Mouse (Mus musculus): ENCODE data around the gene Dagla. TPM values are rescaled to one million over a fixed set of nuclear protein-coding genes. Genes with fewer than 3 reads are reported as not detected.

Gene Dagla
- polyA plus RNA-seq (2014; fragmentation: Nextera tagmentation; extraction: Ambion mirVana), result 2.2 and 3.0 TPM in 2 replicates

DNA sequence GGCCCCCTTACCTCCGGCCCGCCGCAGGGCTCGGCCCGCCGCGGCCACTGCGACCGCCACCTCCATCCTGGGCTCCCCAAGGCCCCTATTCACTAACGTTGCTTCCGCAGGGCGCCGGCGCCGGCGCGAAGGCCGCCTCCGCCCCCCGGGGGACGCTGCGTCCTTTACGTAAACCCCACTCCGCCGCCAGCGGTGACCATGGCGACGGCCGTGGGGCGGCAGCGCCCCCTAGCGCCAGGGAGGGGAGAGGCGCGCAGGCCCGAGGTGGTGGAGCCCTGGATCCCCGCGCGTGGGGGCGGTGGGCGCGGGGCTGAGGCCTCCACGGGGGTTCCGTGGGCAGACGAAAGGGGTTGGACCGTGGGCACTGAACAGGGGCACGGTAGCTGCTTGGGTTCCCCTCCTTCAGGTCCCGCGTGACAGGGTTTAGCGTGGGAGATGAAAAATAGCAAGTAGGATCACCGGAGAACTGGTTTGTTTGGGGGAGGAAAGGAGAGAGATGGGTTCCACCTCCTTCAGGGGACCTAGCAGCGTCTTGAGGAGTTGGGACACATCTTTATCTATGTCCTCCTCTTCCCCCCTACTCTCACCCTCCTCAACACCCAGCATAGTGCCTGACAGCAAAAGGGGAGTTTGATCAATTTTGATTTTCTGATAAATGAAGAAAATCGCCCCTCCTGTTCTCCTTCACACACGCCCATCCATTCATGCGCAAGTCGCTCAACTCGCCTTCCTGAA lies at the start of gene Dagla:
Gene Dagla (minus strand): TSS at position 68 of the 735 bp plus-strand sequence.
- Histone ChIP-seq H3K4me3 (ENCODE audit: low read length) (peak within 1 kb of the TSS; percentile 73), H3K27me3 (ENCODE audit: control insufficient read depth, insufficient read depth, low read length) (no peaks in the 10 kb centered on the region), H3K9me3 (ENCODE audit: control insufficient read depth, low read length) (no peaks in the 10 kb centered on the region), H3K9ac (ENCODE audit: low read depth, low read length) (peak within 1 kb of the TSS; percentile 71), H3K4me2 (replicated peaks; ENCODE audit: low read depth, low read length) (peak within 1 kb of the TSS; percentile 99), H3K27ac (ENCODE audit: low read depth, low read length) (no peak within 1 kb of the TSS), H3K36me3 (ENCODE audit: control insufficient read depth, insufficient read depth, low read length) (no peaks in the 10 kb centered on the region), H3K4me1 (ENCODE audit: control insufficient read depth, insufficient read depth, low read length) (peaks cover 13% of the 10 kb centered on the region; the same call in 1 of the 2 replicates)
- ATAC-seq (ENCODE audit: low FRiP score, low TSS enrichment), result peak; percentile 73
- WGBS, result 9% methylated on average over 49 of the region's 56 CpGs

DNA sequence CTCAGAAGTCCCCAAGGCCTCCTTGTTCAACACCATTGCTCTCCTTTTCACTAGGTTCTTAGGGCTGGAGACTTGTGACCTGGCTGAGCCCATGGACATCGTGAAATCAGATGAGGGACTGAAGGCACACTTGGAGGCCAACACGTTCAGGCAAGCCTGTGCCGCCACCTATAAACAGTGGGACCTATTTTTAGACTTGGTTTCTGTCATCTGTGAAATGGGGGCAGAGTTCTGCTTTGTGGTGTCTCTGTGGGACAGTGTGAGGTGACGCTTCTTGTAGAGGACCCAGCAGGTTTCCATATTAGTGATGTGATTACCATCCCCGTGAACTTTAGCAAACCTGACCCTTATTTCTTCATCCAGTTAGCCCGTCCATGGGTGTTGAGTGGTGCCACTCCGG lies 47.5 kb upstream of the Dagla start:
- ATAC-seq (ENCODE audit: low FRiP score, low TSS enrichment), result no peak
- WGBS, result 89% methylated on average over 7 of the region's 7 CpGs

DNA sequence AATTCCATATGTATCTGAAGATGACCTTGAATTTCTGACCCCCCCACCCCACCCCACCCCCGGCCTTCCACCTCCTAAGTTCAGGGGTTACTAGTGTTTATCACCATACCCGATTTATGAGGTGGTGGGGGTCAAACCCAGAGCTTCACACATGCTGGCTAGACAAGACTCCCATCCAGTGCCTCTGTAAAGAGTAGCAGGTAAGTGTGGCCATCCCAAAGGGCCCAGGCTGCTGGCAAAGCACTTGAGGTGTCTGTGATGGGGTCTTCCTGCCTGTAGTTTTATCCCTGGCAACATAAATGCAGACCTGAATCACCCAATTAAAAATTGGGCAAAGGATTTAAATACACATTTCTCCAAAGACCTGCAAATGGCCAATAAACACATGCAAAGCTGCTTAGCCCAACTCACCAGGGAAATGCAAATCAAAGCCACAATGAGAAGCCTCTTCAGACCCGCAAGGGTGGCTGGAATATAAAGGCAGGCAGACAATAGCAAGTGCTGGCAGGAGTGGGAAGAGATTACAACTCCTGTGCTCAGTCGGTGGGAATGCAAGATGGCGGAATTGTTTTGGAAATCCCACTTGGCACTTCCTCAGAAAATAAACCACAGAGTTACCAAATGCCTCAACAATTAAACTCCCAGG lies 43.1 kb upstream of the Dagla start:
- Histone ChIP-seq H3K36me3 (ENCODE audit: control insufficient read depth, insufficient read depth, low read length) (no peaks in the 10 kb centered on the region), H3K9ac (ENCODE audit: low read depth, low read length) (no peak overlapping the region), H3K4me3 (ENCODE audit: low read length) (no peak overlapping the region), H3K27me3 (ENCODE audit: control insufficient read depth, insufficient read depth, low read length) (no peaks in the 10 kb centered on the region), H3K4me2 (replicated peaks; ENCODE audit: low read depth, low read length) (no peak overlapping the region), H3K9me3 (ENCODE audit: control insufficient read depth, low read length) (no peaks in the 10 kb centered on the region), H3K27ac (ENCODE audit: low read depth, low read length) (no peak overlapping the region), H3K4me1 (ENCODE audit: control insufficient read depth, insufficient read depth, low read length) (no peaks in the 10 kb centered on the region)
- no peak for ATAC-seq (ENCODE audit: low FRiP score, low TSS enrichment)
- WGBS, result 63% methylated on average over 5 of the region's 5 CpGs

More for the DNA sequence above, 47.5 kb upstream of the Dagla start:
- H3K9me3 ChIP-seq (ENCODE audit: control insufficient read depth, low read length), result no peaks in the 10 kb centered on the region
- no peak overlapping the region for H3K4me2 ChIP-seq (replicated peaks; ENCODE audit: low read depth, low read length)
- H3K27ac ChIP-seq (ENCODE audit: low read depth, low read length), result no peak overlapping the region
- no peak overlapping the region for H3K4me3 ChIP-seq (ENCODE audit: low read length)
- H3K9ac ChIP-seq (ENCODE audit: low read depth, low read length), result no peak overlapping the region
- H3K36me3 ChIP-seq (ENCODE audit: control insufficient read depth, insufficient read depth, low read length), result no peaks in the 10 kb centered on the region
- H3K4me1 ChIP-seq (ENCODE audit: control insufficient read depth, insufficient read depth, low read length), result peaks cover 6% of the 10 kb centered on the region; the same call in 1 of the 2 replicates
- no peaks in the 10 kb centered on the region for H3K27me3 ChIP-seq (ENCODE audit: control insufficient read depth, insufficient read depth, low read length)

DNA sequence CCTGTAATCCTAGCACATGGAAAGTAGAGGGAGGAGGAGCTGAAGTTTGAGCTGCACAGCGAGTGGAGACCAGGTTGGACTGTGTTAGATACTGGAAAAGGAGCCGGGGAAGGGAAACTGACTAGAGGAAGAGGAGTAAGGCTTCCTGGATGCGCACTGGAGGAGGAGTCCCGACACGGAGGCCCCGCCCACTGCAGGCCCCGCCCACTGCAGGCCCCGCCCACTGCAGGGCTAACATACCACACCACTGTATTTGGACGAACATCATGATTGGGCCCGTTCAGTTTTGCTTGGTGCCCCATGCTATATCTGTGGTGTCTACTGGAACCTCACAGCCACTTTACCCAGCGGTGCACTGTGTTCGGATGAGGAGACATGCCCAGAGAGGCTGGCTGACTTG lies 41.0 kb upstream of the Dagla start:
- WGBS, result 46% methylated on average over 12 of the region's 12 CpGs
- no peaks in the 10 kb centered on the region for H3K4me1 ChIP-seq (ENCODE audit: control insufficient read depth, insufficient read depth, low read length)
- H3K9ac ChIP-seq (ENCODE audit: low read depth, low read length), result no peak overlapping the region
- H3K9me3 ChIP-seq (ENCODE audit: control insufficient read depth, low read length), result no peaks in the 10 kb centered on the region
- no peak overlapping the region for H3K27ac ChIP-seq (ENCODE audit: low read depth, low read length)
- no peaks in the 10 kb centered on the region for H3K36me3 ChIP-seq (ENCODE audit: control insufficient read depth, insufficient read depth, low read length)
- ATAC-seq (ENCODE audit: low FRiP score, low TSS enrichment), result peak; percentile 48
- no peak overlapping the region for H3K4me2 ChIP-seq (replicated peaks; ENCODE audit: low read depth, low read length)
- peaks cover under 1% of the 10 kb centered on the region for H3K27me3 ChIP-seq (ENCODE audit: control insufficient read depth, insufficient read depth, low read length)
- no peak overlapping the region for H3K4me3 ChIP-seq (ENCODE audit: low read length)

DNA sequence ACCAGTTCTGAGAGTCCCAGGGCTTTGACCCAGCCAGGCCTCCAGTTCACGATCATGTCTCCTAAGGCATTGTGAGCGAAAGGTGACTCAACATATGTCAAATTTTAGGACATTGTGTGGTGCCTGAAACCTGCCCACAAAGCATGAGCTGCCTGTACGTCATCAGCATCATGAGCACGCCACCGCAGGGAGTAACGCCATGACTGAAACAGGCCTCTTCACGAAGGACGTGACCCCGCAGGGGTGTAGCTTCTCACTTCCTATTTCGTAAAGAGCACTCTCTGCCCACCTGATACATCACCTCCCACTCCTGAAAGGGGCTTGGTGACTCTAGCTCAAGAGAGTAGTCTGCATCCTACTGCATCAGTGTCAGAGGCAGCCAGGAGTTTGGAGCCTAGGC lies 39.2 kb upstream of the Dagla start:
- no peak for ATAC-seq (ENCODE audit: low FRiP score, low TSS enrichment)
- peaks cover 4% of the 10 kb centered on the region for H3K27me3 ChIP-seq (ENCODE audit: control insufficient read depth, insufficient read depth, low read length)
- no peak overlapping the region for H3K27ac ChIP-seq (ENCODE audit: low read depth, low read length)
- no peaks in the 10 kb centered on the region for H3K4me1 ChIP-seq (ENCODE audit: control insufficient read depth, insufficient read depth, low read length)
- no peak overlapping the region for H3K9ac ChIP-seq (ENCODE audit: low read depth, low read length)
- WGBS, result 54% methylated on average over 10 of the region's 10 CpGs
- no peaks in the 10 kb centered on the region for H3K9me3 ChIP-seq (ENCODE audit: control insufficient read depth, low read length)
- no peak overlapping the region for H3K4me2 ChIP-seq (replicated peaks; ENCODE audit: low read depth, low read length)
- no peak overlapping the region for H3K4me3 ChIP-seq (ENCODE audit: low read length)
- H3K36me3 ChIP-seq (ENCODE audit: control insufficient read depth, insufficient read depth, low read length), result no peaks in the 10 kb centered on the region

DNA sequence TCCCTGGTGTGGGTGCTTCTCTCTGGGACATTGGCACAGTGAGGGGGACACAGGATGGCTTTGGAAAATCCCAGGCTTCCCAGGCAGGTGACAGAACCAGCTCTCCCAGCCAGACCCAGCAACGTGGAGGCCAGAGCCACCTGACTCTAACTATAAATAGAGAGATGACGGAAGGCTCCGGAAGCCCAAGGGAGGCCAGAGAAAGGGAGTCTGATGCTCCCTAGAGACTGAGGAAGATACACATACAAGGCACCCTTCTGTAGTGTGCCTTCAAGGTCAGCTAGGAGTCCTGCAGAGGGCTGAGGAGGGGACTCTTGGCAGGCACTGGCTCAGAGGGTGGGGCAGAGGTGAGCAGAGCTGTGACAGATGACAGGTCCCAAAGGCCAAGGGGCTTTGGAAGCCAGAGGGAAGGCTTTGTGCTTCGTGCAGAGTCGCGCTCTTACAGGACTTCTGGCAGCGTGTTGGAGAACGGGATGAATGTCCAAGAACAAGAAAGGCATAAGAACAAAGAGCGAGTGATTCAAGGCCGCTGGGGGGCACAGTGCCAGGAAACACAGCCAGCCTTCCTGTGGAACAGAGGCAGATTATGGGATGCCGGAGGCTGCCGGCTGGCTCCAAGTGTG lies 37.3 kb upstream of the Dagla start:
- Histone ChIP-seq H3K4me2 (replicated peaks; ENCODE audit: low read depth, low read length) (no peak overlapping the region), H3K27ac (ENCODE audit: low read depth, low read length) (no peak overlapping the region), H3K9ac (ENCODE audit: low read depth, low read length) (no peak overlapping the region), H3K27me3 (ENCODE audit: control insufficient read depth, insufficient read depth, low read length) (peaks cover 4% of the 10 kb centered on the region), H3K9me3 (ENCODE audit: control insufficient read depth, low read length) (no peaks in the 10 kb centered on the region), H3K4me1 (ENCODE audit: control insufficient read depth, insufficient read depth, low read length) (no peaks in the 10 kb centered on the region), H3K36me3 (ENCODE audit: control insufficient read depth, insufficient read depth, low read length) (no peaks in the 10 kb centered on the region), H3K4me3 (ENCODE audit: low read length) (no peak overlapping the region)
- no peak for ATAC-seq (ENCODE audit: low FRiP score, low TSS enrichment)
- WGBS, result 57% methylated on average over 12 of the region's 12 CpGs

DNA sequence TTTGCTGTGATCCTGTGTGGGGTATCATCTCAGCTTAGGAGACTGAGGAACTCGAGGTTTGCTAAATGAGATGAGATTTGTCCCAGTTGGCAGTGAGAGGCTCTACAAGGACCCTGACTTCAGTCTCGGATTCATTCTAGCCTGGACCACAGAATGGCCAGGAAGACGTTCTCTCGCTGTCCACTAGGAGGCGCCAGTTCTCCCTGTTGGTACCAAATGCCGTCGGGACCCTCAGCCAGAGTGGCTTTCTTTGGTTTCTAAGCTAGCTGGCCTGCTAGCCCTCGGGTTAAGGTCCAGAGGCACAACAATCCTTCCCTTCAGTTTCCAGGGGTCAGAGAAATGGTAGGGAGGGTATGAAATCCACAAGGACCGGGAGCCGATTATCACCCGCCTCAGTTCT lies 36.5 kb upstream of the Dagla start:
- Histone ChIP-seq H3K36me3 (ENCODE audit: control insufficient read depth, insufficient read depth, low read length) (no peaks in the 10 kb centered on the region), H3K4me2 (replicated peaks; ENCODE audit: low read depth, low read length) (no peak overlapping the region), H3K9me3 (ENCODE audit: control insufficient read depth, low read length) (no peaks in the 10 kb centered on the region), H3K27me3 (ENCODE audit: control insufficient read depth, insufficient read depth, low read length) (peaks cover 4% of the 10 kb centered on the region), H3K9ac (ENCODE audit: low read depth, low read length) (no peak overlapping the region), H3K4me3 (ENCODE audit: low read length) (no peak overlapping the region), H3K27ac (ENCODE audit: low read depth, low read length) (no peak overlapping the region), H3K4me1 (ENCODE audit: control insufficient read depth, insufficient read depth, low read length) (no peaks in the 10 kb centered on the region)
- no peak for ATAC-seq (ENCODE audit: low FRiP score, low TSS enrichment)
- WGBS, result 15% methylated on average over 11 of the region's 11 CpGs

DNA sequence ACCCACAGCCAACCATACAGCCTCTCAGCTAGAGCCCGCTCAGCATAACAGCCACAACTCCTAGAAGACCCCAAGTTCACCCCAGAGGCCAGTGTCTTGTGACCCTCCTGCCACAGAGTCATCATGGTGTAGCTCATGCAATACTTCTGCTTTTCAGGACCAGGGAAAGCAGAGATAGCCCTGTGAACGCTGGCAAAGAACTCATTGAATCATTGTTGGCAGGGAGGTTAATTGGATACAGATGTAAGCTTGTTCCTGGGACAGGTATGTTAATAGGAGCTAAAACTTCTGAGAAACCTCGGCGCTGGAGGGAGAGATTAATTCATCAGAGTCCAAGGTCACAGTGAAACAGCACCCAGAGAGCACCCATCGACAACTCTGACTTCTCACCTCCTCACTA lies 36.0 kb upstream of the Dagla start:
- no peak overlapping the region for H3K4me2 ChIP-seq (replicated peaks; ENCODE audit: low read depth, low read length)
- H3K9me3 ChIP-seq (ENCODE audit: control insufficient read depth, low read length), result no peaks in the 10 kb centered on the region
- no peak overlapping the region for H3K27ac ChIP-seq (ENCODE audit: low read depth, low read length)
- H3K4me3 ChIP-seq (ENCODE audit: low read length), result no peak overlapping the region
- H3K9ac ChIP-seq (ENCODE audit: low read depth, low read length), result no peak overlapping the region
- H3K27me3 ChIP-seq (ENCODE audit: control insufficient read depth, insufficient read depth, low read length), result peaks cover 4% of the 10 kb centered on the region
- H3K36me3 ChIP-seq (ENCODE audit: control insufficient read depth, insufficient read depth, low read length), result no peaks in the 10 kb centered on the region
- ATAC-seq (ENCODE audit: low FRiP score, low TSS enrichment), result no peak
- WGBS, result 31% methylated on average over 5 of the region's 5 CpGs
- H3K4me1 ChIP-seq (ENCODE audit: control insufficient read depth, insufficient read depth, low read length), result no peaks in the 10 kb centered on the region

DNA sequence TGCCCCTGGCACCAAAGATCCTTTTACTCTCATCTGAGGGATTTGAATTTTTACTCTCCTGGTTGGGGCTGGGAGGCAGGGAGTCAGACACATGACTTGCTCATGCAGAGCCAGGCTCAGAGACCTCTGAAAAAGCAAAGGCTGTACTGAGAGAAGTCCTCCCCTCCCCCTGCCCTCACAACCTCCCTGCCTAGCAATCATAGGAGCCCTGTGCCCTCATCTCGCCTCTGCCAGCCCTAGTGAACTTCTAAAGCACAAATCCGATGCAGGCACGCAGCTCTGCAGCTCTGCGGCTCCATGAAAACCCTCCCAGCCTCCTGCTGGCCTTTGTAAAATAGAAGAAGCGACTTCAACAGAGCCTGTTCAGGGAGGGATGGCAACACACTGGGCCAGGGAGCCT lies 34.6 kb upstream of the Dagla start:
- no peak overlapping the region for H3K27ac ChIP-seq (ENCODE audit: low read depth, low read length)
- H3K4me3 ChIP-seq (ENCODE audit: low read length), result no peak overlapping the region
- ATAC-seq (ENCODE audit: low FRiP score, low TSS enrichment), result no peak
- H3K9ac ChIP-seq (ENCODE audit: low read depth, low read length), result no peak overlapping the region
- no peaks in the 10 kb centered on the region for H3K9me3 ChIP-seq (ENCODE audit: control insufficient read depth, low read length)
- no peaks in the 10 kb centered on the region for H3K4me1 ChIP-seq (ENCODE audit: control insufficient read depth, insufficient read depth, low read length)
- H3K36me3 ChIP-seq (ENCODE audit: control insufficient read depth, insufficient read depth, low read length), result no peaks in the 10 kb centered on the region
- H3K4me2 ChIP-seq (replicated peaks; ENCODE audit: low read depth, low read length), result no peak overlapping the region
- peaks cover 4% of the 10 kb centered on the region for H3K27me3 ChIP-seq (ENCODE audit: control insufficient read depth, insufficient read depth, low read length)
- 29% methylated on average over 5 of the region's 5 CpGs for WGBS

Measured in kidney, embryonic 14.5 days (tissue).